In genomic region chr19:27430406-27430805, GRCm38 (mm10) we compare ENCODE assay signal across 8 mouse cellular contexts. TPM values are rescaled to one million over a fixed set of nuclear protein-coding genes. Genes with fewer than 3 reads are reported as not detected.
DNase-seq lines count a peak whose midpoint lies in the region; ATAC-seq lines count a peak whose summit lies in the region.

No protein-coding gene starts in this region.

- H3K27ac ChIP-seq in forebrain, embryonic 12.5 days = peak overlapping the region; percentile 82
- peak overlapping the region; percentile 94 for H3K27ac ChIP-seq in intestine, embryonic 16.5 days (ENCODE audit: low read length)
- peak overlapping the region; percentile 89 for H3K27ac ChIP-seq in midbrain, embryonic 10.5 days (replicated peaks)

- under 1% methylated on average over 10 of the region's 10 CpGs for WGBS in forebrain, embryonic 12.5 days
- WGBS in intestine, embryonic 16.5 days = 0% methylated on average over 10 of the region's 10 CpGs
- WGBS in midbrain, embryonic 10.5 days = 2% methylated on average over 10 of the region's 10 CpGs

- H3K4me3 ChIP-seq in forebrain, embryonic 12.5 days (replicated peaks) = peak overlapping the region; percentile 81
- H3K4me3 ChIP-seq in intestine, embryonic 16.5 days (ENCODE audit: low read length) = peak overlapping the region; percentile 88
- H3K4me3 ChIP-seq in midbrain, embryonic 10.5 days = peak overlapping the region; percentile 82

- peak; percentile 30 for DNase-seq in adrenal gland, adult 2 months
- DNase-seq in adrenal gland, postnatal 4 days (ENCODE audit: low spot score in 2 of 2) = no peak
- peak; percentile 20 for DNase-seq in thymus, postnatal 14 days
- DNase-seq in thymus, adult 18-20 months = no peak
- peak; percentile 22 for DNase-seq in midbrain, embryonic 10.5 days (ENCODE audit: low spot score)
- DNase-seq in thymus, postnatal 36 days = peak; percentile 3 to 10

- H3K4me2 ChIP-seq in forebrain, embryonic 12.5 days = peak overlapping the region; percentile 87
- peak overlapping the region; percentile 81 for H3K4me2 ChIP-seq in intestine, embryonic 16.5 days (ENCODE audit: low read depth, low read length)

- no peaks in the 10 kb centered on the region for H3K27me3 ChIP-seq in forebrain, embryonic 12.5 days
- no peaks in the 10 kb centered on the region for H3K27me3 ChIP-seq in intestine, embryonic 16.5 days (replicated peaks; ENCODE audit: control insufficient read depth, insufficient read depth, low read length)
- no peaks in the 10 kb centered on the region for H3K27me3 ChIP-seq in midbrain, embryonic 10.5 days (ENCODE audit: low read depth, poor library complexity, severe bottlenecking)

- peak overlapping the region; percentile 68 for H3K9ac ChIP-seq in forebrain, embryonic 12.5 days
- H3K9ac ChIP-seq in intestine, embryonic 16.5 days (ENCODE audit: low read depth, low read length) = peak overlapping the region; percentile 77

- peaks cover 18% of the 10 kb centered on the region for H3K4me1 ChIP-seq in forebrain, embryonic 12.5 days
- H3K4me1 ChIP-seq in intestine, embryonic 16.5 days (ENCODE audit: control insufficient read depth, insufficient read depth, low read length) = peaks cover 8% of the 10 kb centered on the region
- H3K4me1 ChIP-seq in midbrain, embryonic 10.5 days = peaks cover 24% of the 10 kb centered on the region

- peaks cover 6% of the 10 kb centered on the region for H3K36me3 ChIP-seq in forebrain, embryonic 12.5 days (replicated peaks)
- H3K36me3 ChIP-seq in intestine, embryonic 16.5 days (ENCODE audit: control insufficient read depth, insufficient read depth, low read length) = 0 out of 2 replicates have a peak, but pooled peaks cover 3% of the 10 kb centered on the region
- peaks cover 10% of the 10 kb centered on the region for H3K36me3 ChIP-seq in midbrain, embryonic 10.5 days

- ATAC-seq in forebrain, embryonic 12.5 days (ENCODE audit: low FRiP score) = 0 out of 2 replicates have a peak, but pooled peaks have one; percentile 0
- ATAC-seq in intestine, embryonic 16.5 days = peak; percentile 10

- no peaks in the 10 kb centered on the region for H3K9me3 ChIP-seq in forebrain, embryonic 12.5 days
- H3K9me3 ChIP-seq in intestine, embryonic 16.5 days (ENCODE audit: control insufficient read depth, low read length) = no peaks in the 10 kb centered on the region
- H3K9me3 ChIP-seq in midbrain, embryonic 10.5 days (replicated peaks) = no peaks in the 10 kb centered on the region

RNA-seq across cellular contexts. Expression of gene Pum3, which starts 0.8 kb away (rescaled TPM):
- 100 to 1,000 TPM in 1 of 2 experiments, 10 to 100 TPM in 1; 95.6 to 105 TPM for total RNA-seq in adrenal gland, adult 2 months (2021)
- polyA plus RNA-seq in adrenal gland, adult 2 months (2012; rRNA removed) = 10.7 and 10.9 TPM in 2 replicates
- total RNA-seq in adrenal gland, postnatal 4 days (2021) = 100 to 1,000 TPM in 1 of 2 experiments, 10 to 100 TPM in 1; 91.8 to 100 TPM
- 85.7 and 92.1 TPM in 2 replicates for polyA plus RNA-seq in forebrain, embryonic 12.5 days (2016; fragmentation: Nextera tagmentation; extraction: Ambion mirVana)
- polyA plus RNA-seq in intestine, embryonic 16.5 days (2015; fragmentation: Nextera tagmentation; extraction: Ambion mirVana) = 57.6 and 63.1 TPM in 2 replicates
- polyA plus RNA-seq in midbrain, embryonic 10.5 days (2016; fragmentation: Nextera tagmentation; extraction: Ambion mirVana) = 77.5 and 83.4 TPM in 2 replicates

Comparison
In these comparisons a context has a peak if more than half of its experiments do, and no peak if none do; other contexts are left out.
1. DNase-seq: peak in adrenal gland, adult 2 months (single experiment), thymus, postnatal 14 days (single experiment), midbrain, embryonic 10.5 days (single experiment) and thymus, postnatal 36 days (2 of 2); none in adrenal gland, postnatal 4 days (0 of 2) and thymus, adult 18-20 months (0 of 2).
2. Peak in every context shown above with its lines, with median percentiles within 50 percentile points of each other: H3K27ac ChIP-seq and H3K4me3 ChIP-seq.